Mouse (Mus musculus) limb, embryonic 13.5 days (tissue): ENCODE data around the gene Rhd. TPM values are rescaled to one million over a fixed set of nuclear protein-coding genes. Genes with fewer than 3 reads are reported as not detected.

Experiments used
- ATAC-seq: fragments of 200-750 bp; cut with Nextera tagmentation; 2 replicates; pipeline ENCODE4 v1.8.0; 2017; ENCODE audit warnings: low read depth, moderate number of reproducible peaks, moderate TSS enrichment; ENCODE audit not compliant: low FRiP score
- H3K27ac ChIP-seq: fragments of 300-500 bp; sonication (generic); 2 replicates; pipeline ENCODE4 v1.5.1; 2015; ENCODE audit warnings: inconsistent platforms, mild to moderate bottlenecking, moderate library complexity
- H3K27me3 ChIP-seq: fragments of 300-500 bp; sonication (generic); 2 replicates; pipeline ENCODE4 v1.6.1; 2015; ENCODE audit warnings: mild to moderate bottlenecking, inconsistent platforms
- H3K36me3 ChIP-seq: fragments of 300-500 bp; sonication (generic); 2 replicates; pipeline ENCODE4 v1.6.1; 2015; ENCODE audit warnings: inconsistent platforms, mild to moderate bottlenecking, moderate library complexity
- H3K4me1 ChIP-seq: fragments of 300-500 bp; sonication (generic); 2 replicates; pipeline ENCODE4 v1.6.1; 2015; ENCODE audit warnings: inconsistent platforms
- H3K4me2 ChIP-seq: fragments of 300-500 bp; sonication (generic); replicated peaks from 2 replicates; pipeline ENCODE4 v1.6.1; 2015; ENCODE audit warnings: inconsistent platforms, mild to moderate bottlenecking, moderate library complexity
- H3K4me3 ChIP-seq: fragments of 300-500 bp; sonication (generic); 2 replicates; pipeline ENCODE4 v1.5.1; 2015; ENCODE audit warnings: moderate library complexity, mild to moderate bottlenecking, inconsistent platforms
- H3K9ac ChIP-seq: fragments of 300-500 bp; sonication (generic); 2 replicates; pipeline ENCODE4 v1.6.1; 2015; ENCODE audit warnings: mild to moderate bottlenecking, inconsistent platforms
- H3K9me3 ChIP-seq: fragments of 300-500 bp; sonication (generic); 2 replicates; pipeline ENCODE4 v1.6.1; 2016; ENCODE audit warnings: inconsistent platforms
- WGBS: fragments of 180-500 bp; shearing (Covaris S2); methylation state at CpG from one replicate; pipeline ENCODE4 v1.1.7; 2015; 5-methylcytosine and 5-hydroxymethylcytosine counted together
- polyA plus RNA-seq: library from polyadenylated mRNA; unstranded; fragments of >200 nt; fragmentation: Nextera tagmentation; extraction: Ambion mirVana; gene quantifications from 2 replicates; pipeline ENCODE4 v1.2.1, GENCODE M21; 2015

The Rhd gene
- polyA plus RNA-seq, 1 experiment from 2014 or later = 2.9 TPM

- Histone ChIP-seq H3K27ac (no peak overlapping the region), H3K36me3 (no peaks in the 10 kb centered on the region), H3K9me3 (no peaks in the 10 kb centered on the region), H3K4me3 (no peak overlapping the region), H3K4me1 (no peaks in the 10 kb centered on the region), H3K4me2 (no peak overlapping the region), H3K27me3 (peaks cover 12% of the 10 kb centered on the region), H3K9ac (no peak overlapping the region)
- WGBS = 83% methylated on average over 7 of the region's 7 CpGs
- ATAC-seq = no peak
These were observed 1.3 kb upstream of the Rhd start for GRCm38 (mm10) chr4:134862996-134863395.

GRCm38 (mm10) chr4:134865340-134865739 lies 1.0 kb downstream of the Rhd start:
- Histone ChIP-seq H3K36me3 (no peaks in the 10 kb centered on the region), H3K4me2 (no peak overlapping the region), H3K27ac (no peak overlapping the region), H3K4me1 (peaks cover 13% of the 10 kb centered on the region), H3K27me3 (peaks cover 35% of the 10 kb centered on the region), H3K9ac (no peak overlapping the region), H3K4me3 (no peak overlapping the region), H3K9me3 (no peaks in the 10 kb centered on the region)
- ATAC-seq = no peak
- WGBS = 69% methylated on average over 6 of the region's 6 CpGs

- Histone ChIP-seq H3K27ac (no peak overlapping the region), H3K4me1 (peaks cover 13% of the 10 kb centered on the region), H3K27me3 (peaks cover 40% of the 10 kb centered on the region), H3K36me3 (no peaks in the 10 kb centered on the region), H3K9ac (no peak overlapping the region), H3K4me3 (no peak overlapping the region), H3K9me3 (no peaks in the 10 kb centered on the region), H3K4me2 (no peak overlapping the region)
- ATAC-seq = no peak
- 91% methylated on average over 5 of the region's 5 CpGs for WGBS
These were observed 1.5 kb downstream of the Rhd start for GRCm38 (mm10) chr4:134865789-134866188.

GRCm38 (mm10) chr4:134867213-134867612 lies 2.9 kb downstream of the Rhd start:
- H3K27ac ChIP-seq = no peak overlapping the region
- H3K9me3 ChIP-seq = no peaks in the 10 kb centered on the region
- ATAC-seq = no peak
- H3K4me1 ChIP-seq = peaks cover 13% of the 10 kb centered on the region
- no peak overlapping the region for H3K4me2 ChIP-seq
- H3K9ac ChIP-seq = no peak overlapping the region
- H3K36me3 ChIP-seq = no peaks in the 10 kb centered on the region
- 89% methylated on average over 8 of the region's 8 CpGs for WGBS
- no peak overlapping the region for H3K4me3 ChIP-seq
- peaks cover 42% of the 10 kb centered on the region for H3K27me3 ChIP-seq

- Histone ChIP-seq H3K4me3 (no peak overlapping the region), H3K9me3 (no peaks in the 10 kb centered on the region), H3K27ac (no peak overlapping the region), H3K4me1 (peaks cover 13% of the 10 kb centered on the region), H3K4me2 (no peak overlapping the region), H3K9ac (no peak overlapping the region), H3K36me3 (no peaks in the 10 kb centered on the region), H3K27me3 (peaks cover 42% of the 10 kb centered on the region)
- ATAC-seq = no peak
- WGBS = 89% methylated on average over 8 of the region's 8 CpGs
These were observed 3.3 kb downstream of the Rhd start for GRCm38 (mm10) chr4:134867661-134868060.

GRCm38 (mm10) chr4:134868065-134868464 lies 3.7 kb downstream of the Rhd start:
- H3K9ac ChIP-seq = no peak overlapping the region
- H3K27ac ChIP-seq = no peak overlapping the region
- peaks cover 42% of the 10 kb centered on the region for H3K27me3 ChIP-seq
- no peak overlapping the region for H3K4me3 ChIP-seq
- H3K36me3 ChIP-seq = no peaks in the 10 kb centered on the region
- H3K4me2 ChIP-seq = no peak overlapping the region
- H3K9me3 ChIP-seq = no peaks in the 10 kb centered on the region
- WGBS = 88% methylated on average over 10 of the region's 10 CpGs
- H3K4me1 ChIP-seq = peaks cover 13% of the 10 kb centered on the region
- ATAC-seq = no peak

GRCm38 (mm10) chr4:134868490-134868889 lies 4.2 kb downstream of the Rhd start:
- ATAC-seq = no peak
- Histone ChIP-seq H3K9me3 (no peaks in the 10 kb centered on the region), H3K4me1 (peaks cover 13% of the 10 kb centered on the region), H3K4me3 (no peak overlapping the region), H3K9ac (no peak overlapping the region), H3K27ac (no peak overlapping the region), H3K27me3 (peaks cover 42% of the 10 kb centered on the region), H3K36me3 (no peaks in the 10 kb centered on the region), H3K4me2 (no peak overlapping the region; the same call in 1 of the 2 replicates)
- 24% methylated on average over 8 of the region's 9 CpGs for WGBS

GRCm38 (mm10) chr4:134869068-134869730 lies 4.9 kb downstream of the Rhd start:
- H3K36me3 ChIP-seq = no peaks in the 10 kb centered on the region
- no peaks in the 10 kb centered on the region for H3K9me3 ChIP-seq
- peak overlapping the region; percentile 51 for H3K4me2 ChIP-seq
- H3K4me3 ChIP-seq = peak overlapping the region; percentile 12; the same call in 1 of the 2 replicates
- 10% methylated on average over 16 of the region's 16 CpGs for whole genome bisulfite sequencing
- H3K9ac ChIP-seq = no peak overlapping the region; the same call in 1 of the 2 replicates
- no peak for ATAC-seq
- no peak overlapping the region for H3K27ac ChIP-seq
- peaks cover 13% of the 10 kb centered on the region for H3K4me1 ChIP-seq
- H3K27me3 ChIP-seq = peaks cover 42% of the 10 kb centered on the region

- Histone ChIP-seq H3K4me2 (peak overlapping the region; percentile 51), H3K9me3 (no peaks in the 10 kb centered on the region), H3K27me3 (peaks cover 39% of the 10 kb centered on the region), H3K36me3 (no peaks in the 10 kb centered on the region), H3K4me1 (peaks cover 13% of the 10 kb centered on the region), H3K27ac (no peak overlapping the region), H3K4me3 (peak overlapping the region; percentile 12; the same call in 1 of the 2 replicates), H3K9ac (no peak overlapping the region; the same call in 1 of the 2 replicates)
- no peak for ATAC-seq
- WGBS = 48% methylated on average over 7 of the region's 7 CpGs
These were observed 5.6 kb downstream of the Rhd start for GRCm38 (mm10) chr4:134869815-134870375.

GRCm38 (mm10) chr4:134871477-134871876 lies 7.1 kb downstream of the Rhd start:
- H3K4me1 ChIP-seq = peaks cover 13% of the 10 kb centered on the region
- WGBS = 51% methylated on average over 4 of the region's 4 CpGs
- no peaks in the 10 kb centered on the region for H3K36me3 ChIP-seq
- no peak overlapping the region for H3K4me2 ChIP-seq
- H3K4me3 ChIP-seq = no peak overlapping the region
- peaks cover 39% of the 10 kb centered on the region for H3K27me3 ChIP-seq
- no peak overlapping the region for H3K27ac ChIP-seq
- H3K9ac ChIP-seq = no peak overlapping the region
- no peak for ATAC-seq
- no peaks in the 10 kb centered on the region for H3K9me3 ChIP-seq

- peaks cover 13% of the 10 kb centered on the region for H3K4me1 ChIP-seq
- no peaks in the 10 kb centered on the region for H3K36me3 ChIP-seq
- no peak overlapping the region for H3K9ac ChIP-seq
- H3K27ac ChIP-seq = no peak overlapping the region
- H3K4me2 ChIP-seq = no peak overlapping the region
- peaks cover 39% of the 10 kb centered on the region for H3K27me3 ChIP-seq
- H3K9me3 ChIP-seq = no peaks in the 10 kb centered on the region
- WGBS = 46% methylated on average over 2 of the region's 2 CpGs
- no peak overlapping the region for H3K4me3 ChIP-seq
- no peak for ATAC-seq
These were observed 7.6 kb downstream of the Rhd start for GRCm38 (mm10) chr4:134871950-134872349.

GRCm38 (mm10) chr4:134876171-134876570 lies 11.8 kb downstream of the Rhd start:
- H3K4me1 ChIP-seq = peaks cover 9% of the 10 kb centered on the region; the same call in 1 of the 2 replicates
- ATAC-seq = no peak
- 83% methylated on average over 9 of the region's 9 CpGs for WGBS
- no peaks in the 10 kb centered on the region for H3K27me3 ChIP-seq
- H3K4me3 ChIP-seq = no peak overlapping the region
- no peak overlapping the region for H3K4me2 ChIP-seq
- no peaks in the 10 kb centered on the region for H3K9me3 ChIP-seq
- H3K9ac ChIP-seq = no peak overlapping the region
- no peak overlapping the region for H3K27ac ChIP-seq
- no peaks in the 10 kb centered on the region for H3K36me3 ChIP-seq
